Mouse (Mus musculus) CD8-positive naive resting alpha-beta T cell, adult 2 months (primary cell): ENCODE measurements at regions not wholly inside any gene's neighbourhood (a gene's known extent, or its start where the extent isn't known, plus 50 kb on each side); places are given as distances from the start of the nearest gene placed in this dataset.

Source experiments
- DNase-seq, 2 experiments: peaks; one replicate each; pipeline ENCODE4 v3.0.0; 2022; ENCODE audit warnings: low read depth in 2 of 2, low spot score in 2 of 2

DNA sequence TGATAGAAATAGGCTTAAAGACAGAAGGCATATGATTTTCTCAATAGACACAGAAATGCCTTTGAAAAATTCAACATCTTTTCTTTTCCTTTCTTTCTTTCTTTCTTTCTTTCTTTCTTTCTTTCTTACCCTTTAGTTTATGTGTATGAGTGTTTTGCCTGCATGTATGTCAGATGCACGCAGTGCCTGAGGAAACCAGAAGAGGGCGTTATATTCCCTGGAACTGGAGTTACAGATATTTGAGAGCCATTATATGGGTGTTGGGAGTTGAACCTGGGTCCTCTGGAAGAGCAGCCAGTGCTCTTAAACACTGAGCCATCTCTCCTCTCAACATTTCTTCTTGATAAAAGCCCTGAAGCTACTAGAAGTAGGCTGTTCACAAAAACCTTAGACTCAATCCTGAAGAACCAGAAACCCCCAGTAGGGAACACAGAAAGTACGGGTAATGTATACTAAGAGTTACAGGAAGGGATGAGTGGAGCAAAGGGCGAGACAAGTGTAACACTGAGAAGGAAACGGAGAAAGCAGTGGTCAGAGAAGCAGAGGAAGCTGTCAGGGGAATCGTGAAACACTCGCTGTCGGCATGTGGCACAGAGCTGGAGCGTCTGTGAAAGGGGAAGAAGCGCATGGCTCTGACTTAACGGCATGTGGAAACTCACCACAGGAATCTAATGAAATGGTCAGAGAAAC lies 2253.4 kb downstream of the 4930444P10Rik start:
- DNase-seq: no peak

GRCm38 (mm10) chr1:13834860-13835840 lies 2258.0 kb downstream of the 4930444P10Rik start:
- no peak for DNase-seq

DNA sequence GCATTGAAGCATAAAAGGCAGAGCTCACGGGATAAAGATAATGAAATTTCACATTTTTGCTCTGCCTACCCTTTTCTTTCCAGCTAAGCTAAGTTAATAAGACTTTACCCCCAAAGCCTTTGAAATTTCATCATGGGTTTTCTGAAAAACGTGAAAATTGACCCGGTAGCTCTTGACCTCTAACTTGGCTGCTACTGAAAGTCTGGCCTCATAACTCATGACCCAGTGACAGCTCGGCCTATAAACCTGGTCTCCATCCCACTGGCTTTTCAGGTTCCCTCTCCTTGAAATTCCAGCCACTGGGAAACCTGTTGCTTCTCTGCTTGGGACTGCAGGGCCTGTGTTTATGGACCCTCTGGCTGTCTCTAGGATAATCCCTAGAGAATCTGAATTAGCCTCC lies 2285.3 kb downstream of the 4930444P10Rik start:
- DNase-seq: no peak

GRCm38 (mm10) chr1:13800460-13800859 lies 2292.7 kb downstream of the 4930444P10Rik start:
- no peak for DNase-seq

DNA sequence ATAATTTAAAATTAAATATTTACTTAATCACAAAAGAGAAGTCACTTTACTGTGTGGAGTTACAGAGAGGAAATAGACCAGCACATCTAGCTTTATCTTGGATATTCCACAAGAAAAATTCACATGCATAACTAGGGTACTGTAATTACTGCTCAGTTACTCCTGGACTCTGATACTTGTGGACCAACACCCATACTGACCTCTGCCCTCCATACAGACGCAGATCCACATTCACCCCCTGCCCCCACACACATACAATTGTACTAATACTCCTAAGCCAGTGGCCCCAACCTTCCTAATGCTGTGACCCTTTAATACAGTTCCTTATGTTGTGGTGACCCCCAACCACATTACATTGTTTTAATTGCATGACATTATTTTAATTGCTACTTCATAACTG lies 2294.3 kb downstream of the 4930444P10Rik start:
- DNase-seq: no peak

GRCm38 (mm10) chr1:13795196-13795595 lies 2297.9 kb downstream of the 4930444P10Rik start:
- no peak for DNase-seq

- DNase-seq: peak; percentile 2 to 5
Measured at GRCm38 (mm10) chr1:13789318-13790085, 2303.6 kb downstream of the 4930444P10Rik start.

DNA sequence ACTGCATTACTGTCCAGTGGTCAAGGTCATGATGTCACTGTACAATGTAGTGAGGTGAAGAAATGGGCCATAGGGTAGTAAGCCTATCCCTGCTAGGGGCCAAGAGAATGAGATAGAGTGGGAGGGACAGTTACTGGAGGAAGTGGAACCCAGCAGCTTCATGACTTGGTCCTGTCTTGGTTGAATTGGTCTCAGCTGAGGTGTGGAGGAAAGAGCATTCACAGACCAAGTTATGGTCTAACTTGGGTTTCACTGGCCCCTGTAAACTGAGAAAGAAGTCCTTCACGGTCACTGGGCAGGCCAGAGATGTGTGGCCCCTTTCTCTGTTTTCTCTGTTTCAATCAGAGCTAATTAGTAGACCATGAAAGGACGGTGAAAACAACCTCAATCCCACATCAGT lies 2306.1 kb downstream of the 4930444P10Rik start:
- DNase-seq: no peak

- DNase-seq: peak in 1 of 2 experiments; percentile 10
Measured at GRCm38 (mm10) chr1:13784396-13784795, 2308.7 kb downstream of the 4930444P10Rik start.

- DNase-seq: no peak
Measured at GRCm38 (mm10) chr1:13782633-13783032, 2310.5 kb downstream of the 4930444P10Rik start.

GRCm38 (mm10) chr1:13772106-13772505 lies 2321.0 kb downstream of the 4930444P10Rik start:
- DNase-seq: no peak

GRCm38 (mm10) chr1:13771014-13771463 lies 2322.1 kb downstream of the 4930444P10Rik start:
- no peak for DNase-seq

DNA sequence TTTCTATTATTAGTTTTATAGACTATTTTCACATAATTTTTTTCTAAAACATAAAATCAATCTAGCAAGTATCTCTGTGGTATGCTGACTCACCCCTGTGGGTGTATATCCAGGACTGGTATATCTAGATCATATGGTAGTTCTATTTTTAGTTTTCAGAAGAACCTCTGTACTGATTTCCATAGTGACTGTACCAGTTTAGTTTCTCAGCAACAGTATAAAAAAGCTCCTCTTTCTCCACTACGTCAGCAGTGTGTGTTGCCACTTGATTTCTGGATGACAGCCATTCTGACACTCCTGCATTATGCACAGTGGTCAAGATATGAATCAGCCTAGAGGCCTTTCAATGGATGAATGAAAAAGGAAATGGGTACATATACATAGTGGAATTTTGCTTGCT lies 2338.6 kb downstream of the A830018L16Rik start:
- no peak for DNase-seq

GRCm38 (mm10) chr1:13751381-13751780 lies 2337.5 kb downstream of the A830018L16Rik start:
- DNase-seq: no peak
